Mouse (Mus musculus) cerebellum, adult 11 months (tissue): ENCODE results near the gene Hoxd8.

Experiments used
- DNase-seq: peaks from one replicate; pipeline ENCODE4 v3.0.0; 2022

The Hoxd8 gene

GRCm38 (mm10) chr2:74736688-74737577 is 32.5 kb downstream of the Hoxd8 start:
- DNase-seq = no peak

- no peak for DNase-seq
Observed at GRCm38 (mm10) chr2:74737578-74738070, 33.2 kb downstream of the Hoxd8 start.

DNA sequence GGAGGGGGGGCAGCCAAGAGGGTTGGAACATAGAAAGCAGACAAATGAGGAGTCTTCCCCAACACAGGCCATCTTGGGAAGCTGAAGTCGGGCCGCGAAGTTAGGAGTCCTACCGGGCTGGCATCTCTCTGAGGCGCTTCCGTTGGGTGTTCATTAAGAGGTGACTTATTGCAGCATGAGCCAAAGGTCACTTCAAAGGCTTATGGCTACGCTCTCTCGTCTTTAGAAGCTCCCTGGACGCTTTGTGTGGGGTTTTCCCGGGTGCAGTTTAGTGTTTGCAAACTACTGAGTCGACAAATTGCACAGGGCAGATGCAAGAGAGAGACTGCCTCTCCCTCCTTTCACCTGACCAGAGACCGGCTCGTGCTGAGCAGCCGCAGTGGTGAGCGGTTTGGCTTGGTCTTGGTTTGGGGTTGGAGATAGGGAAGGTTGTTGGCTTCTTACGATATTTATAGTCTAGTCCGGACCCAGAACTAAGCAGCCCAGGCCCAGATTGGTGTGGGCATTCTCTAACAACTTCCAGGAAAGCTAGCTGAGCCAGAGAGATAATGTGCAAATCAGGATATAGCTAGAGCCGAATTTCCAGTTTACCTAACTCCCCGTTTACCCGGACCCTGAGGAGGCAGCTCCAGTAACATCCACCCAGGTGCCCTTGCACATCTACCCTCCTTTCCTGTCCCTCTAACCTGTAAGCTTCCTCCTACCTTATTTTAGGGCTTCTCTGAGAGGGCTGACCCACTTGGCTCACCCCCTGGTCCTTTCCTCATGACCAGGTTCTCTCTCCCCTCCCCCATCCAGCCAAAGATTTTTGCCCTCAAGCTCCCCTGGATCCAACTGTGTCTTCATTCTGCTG is 34.4 kb downstream of the Hoxd8 start:
- DNase-seq = no peak

GRCm38 (mm10) chr2:74739476-74739800 is 35.0 kb downstream of the Hoxd8 start:
- DNase-seq = no peak

DNA sequence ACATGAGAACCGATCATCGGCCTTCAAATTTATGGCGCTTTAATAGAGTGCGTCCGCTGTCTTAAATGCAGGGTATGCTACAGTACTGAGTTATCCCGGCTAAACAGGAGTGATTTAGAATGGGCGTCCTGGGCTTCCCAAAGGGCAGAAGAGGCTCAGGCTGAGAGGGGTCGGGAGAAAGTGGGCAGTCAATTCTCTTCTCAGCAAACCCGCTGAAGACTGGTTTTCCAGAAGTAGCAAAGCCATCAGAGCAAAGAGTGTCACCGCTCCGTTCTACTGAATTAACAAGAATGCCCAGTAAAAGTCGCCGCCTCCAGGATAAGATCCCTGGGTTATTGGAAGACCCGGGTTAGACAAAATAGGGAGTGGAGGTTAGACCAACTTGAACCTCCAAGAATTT is 35.5 kb downstream of the Hoxd8 start:
- no peak for DNase-seq

DNA sequence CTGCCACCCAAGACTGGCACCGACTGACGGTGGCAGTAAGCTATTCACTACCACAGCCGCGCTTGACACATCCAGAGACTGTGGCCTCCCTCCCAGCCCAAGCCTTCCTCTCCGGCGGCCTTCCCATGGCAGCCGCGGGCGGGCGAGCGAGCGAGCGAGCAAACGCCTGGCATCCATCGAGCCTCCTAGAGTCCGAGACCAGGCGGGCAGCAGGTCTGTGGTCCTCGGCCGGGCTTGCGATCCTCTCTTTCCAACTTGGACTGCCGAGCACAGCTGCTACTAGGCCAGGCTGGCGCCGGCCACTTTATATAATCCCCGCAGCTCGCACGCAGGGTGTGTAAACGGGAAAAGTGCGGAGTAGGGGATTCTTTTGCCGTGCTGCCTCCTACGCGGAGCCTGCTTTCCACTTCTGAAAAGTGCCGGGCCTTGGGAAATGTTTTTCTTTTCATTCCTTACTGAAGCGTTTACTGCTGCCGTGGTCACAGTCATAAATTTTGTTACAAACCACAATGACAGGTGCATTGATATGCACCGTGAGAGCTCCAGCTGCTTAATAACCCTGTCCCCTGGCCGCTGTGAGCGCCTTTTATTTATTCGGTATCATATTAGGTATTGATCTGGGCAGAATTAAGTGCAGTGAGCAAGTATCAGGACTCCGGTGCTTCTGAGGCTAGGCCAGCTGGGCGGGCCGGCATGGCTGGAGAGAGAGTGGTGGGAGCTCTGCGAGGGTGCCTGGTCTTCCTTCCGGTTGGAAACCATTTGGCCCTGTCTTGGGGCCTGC is 36.1 kb downstream of the Hoxd8 start:
- DNase-seq = no peak

GRCm38 (mm10) chr2:74741252-74741978 is 37.0 kb downstream of the Hoxd8 start:
- DNase-seq = no peak

DNA sequence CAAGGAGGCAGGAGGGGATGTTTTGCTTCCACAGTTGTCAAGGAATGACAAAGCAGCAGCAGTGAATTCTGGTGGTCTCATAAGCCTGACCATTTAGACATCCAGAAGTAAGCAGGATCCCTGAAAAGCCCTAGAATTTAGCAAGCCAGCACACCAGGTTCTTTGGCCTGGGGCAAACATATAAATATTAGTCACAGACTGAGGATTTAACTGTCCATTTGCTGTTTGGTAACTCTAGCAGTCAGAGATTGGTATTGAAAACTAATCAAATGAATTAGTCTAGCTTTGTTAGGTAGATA is 37.5 kb downstream of the Hoxd8 start:
- DNase-seq = no peak

- no peak for DNase-seq
Observed at GRCm38 (mm10) chr2:74745540-74746297, 41.3 kb downstream of the Hoxd8 start.

- DNase-seq = no peak
Observed at GRCm38 (mm10) chr2:74746298-74746921, 42.0 kb downstream of the Hoxd8 start.

- DNase-seq = no peak
Observed at GRCm38 (mm10) chr2:74747006-74747405, 42.6 kb downstream of the Hoxd8 start.

- DNase-seq = no peak
Observed at GRCm38 (mm10) chr2:74747661-74748141, 43.3 kb downstream of the Hoxd8 start.

DNA sequence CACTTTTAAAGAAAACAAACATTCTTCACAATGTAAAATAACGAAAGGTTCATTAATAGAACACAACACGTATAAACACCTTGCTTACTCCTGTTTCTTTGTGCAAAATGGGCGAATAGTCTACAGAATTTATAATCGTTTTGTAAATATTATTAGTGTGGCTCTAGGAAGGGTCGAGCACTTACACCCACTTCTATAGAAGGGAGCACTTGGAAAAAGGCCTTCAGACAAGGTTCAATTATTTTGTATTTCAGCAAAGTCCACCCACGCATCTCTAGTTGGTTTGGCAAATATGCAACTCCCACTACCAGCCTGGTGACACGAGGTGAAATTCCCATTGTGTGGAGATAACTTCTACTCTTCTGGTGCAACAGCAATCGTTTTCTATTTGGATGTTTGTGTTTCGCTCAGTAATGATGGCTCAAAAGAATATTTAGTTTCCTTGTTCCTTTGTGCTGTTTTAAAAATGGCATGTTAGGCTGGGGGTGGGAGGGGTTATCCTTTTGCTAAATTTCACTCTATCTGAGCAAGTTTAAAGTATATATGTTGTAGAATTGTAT is 44.1 kb downstream of the Hoxd8 start:
- DNase-seq = no peak

GRCm38 (mm10) chr2:74749337-74750121 is 45.1 kb downstream of the Hoxd8 start:
- DNase-seq = no peak

GRCm38 (mm10) chr2:74750731-74751250 is 46.4 kb downstream of the Hoxd8 start:
- no peak for DNase-seq

DNA sequence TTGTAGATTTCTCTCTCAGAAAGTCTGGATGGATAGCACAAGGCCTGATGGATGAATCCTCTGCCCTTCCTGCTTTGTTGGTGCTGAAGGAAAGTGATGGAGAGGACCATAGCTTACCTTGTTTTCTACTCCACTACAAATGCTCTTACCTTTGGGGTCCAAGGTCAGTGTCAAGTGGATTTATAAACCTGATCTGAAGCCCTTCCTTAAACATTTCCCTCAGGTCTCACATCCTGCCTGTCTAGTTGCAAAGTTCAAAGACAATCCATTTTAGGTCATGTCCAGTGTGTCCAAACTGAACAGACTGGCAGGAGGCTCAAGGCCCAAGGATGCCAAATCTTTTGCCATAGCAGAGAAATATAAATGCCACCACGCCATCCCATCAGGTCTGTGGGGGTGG is 47.4 kb downstream of the Hoxd8 start:
- DNase-seq = no peak

DNA sequence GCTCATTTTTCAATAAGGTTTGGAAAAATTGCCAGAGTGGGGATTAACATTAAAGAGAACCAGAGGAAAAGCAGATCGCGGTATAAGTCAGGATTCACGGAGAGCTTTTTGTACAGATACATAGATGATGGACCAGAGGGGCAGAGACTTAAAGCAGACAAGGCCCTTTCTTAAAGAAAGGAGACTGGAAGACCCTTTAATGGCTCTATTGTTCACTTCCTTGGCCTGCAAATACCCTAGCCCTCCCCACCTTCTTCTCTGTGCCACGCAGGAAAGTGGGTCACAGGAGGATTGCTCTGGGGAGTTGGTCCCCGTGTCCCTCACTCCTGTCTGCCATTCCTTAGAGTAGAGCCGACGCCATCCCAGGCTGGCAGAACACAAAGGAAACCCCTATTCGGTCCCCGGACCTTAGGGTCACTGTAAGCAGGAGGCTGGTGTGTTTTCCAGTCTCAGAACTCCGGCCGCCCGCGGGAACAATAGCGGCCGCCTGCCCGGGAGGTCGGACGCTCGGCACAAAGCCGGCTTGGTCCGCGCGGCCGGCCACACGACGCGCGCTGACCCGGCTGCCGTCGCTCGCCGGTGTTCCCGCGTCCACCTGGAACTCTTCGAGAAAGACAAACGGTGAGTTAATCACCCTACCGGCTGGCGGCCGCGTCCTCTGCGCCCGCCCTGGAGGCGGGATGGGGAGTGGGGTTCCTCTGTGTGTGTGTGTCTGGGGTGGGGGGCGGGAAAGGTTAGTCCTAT is 48.2 kb downstream of the Hoxd8 start:
- no peak for DNase-seq

DNA sequence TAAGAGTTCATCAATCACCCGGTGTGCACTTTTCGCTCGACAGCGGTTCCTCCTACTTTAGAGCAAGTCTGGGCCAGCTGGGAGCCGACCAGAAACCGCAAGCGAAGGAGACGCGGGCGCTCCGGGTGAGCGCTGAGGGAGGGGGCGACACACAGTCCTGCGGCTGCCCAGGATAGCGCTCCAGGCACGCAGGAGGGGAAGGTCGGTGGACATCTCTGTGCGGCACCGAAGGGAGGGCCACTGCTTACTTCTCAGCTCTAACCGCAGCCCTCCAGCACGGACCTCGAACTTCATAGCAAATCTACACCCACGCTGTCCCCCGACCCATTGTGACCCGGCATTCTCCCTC is 48.7 kb downstream of the Hoxd8 start:
- no peak for DNase-seq

DNA sequence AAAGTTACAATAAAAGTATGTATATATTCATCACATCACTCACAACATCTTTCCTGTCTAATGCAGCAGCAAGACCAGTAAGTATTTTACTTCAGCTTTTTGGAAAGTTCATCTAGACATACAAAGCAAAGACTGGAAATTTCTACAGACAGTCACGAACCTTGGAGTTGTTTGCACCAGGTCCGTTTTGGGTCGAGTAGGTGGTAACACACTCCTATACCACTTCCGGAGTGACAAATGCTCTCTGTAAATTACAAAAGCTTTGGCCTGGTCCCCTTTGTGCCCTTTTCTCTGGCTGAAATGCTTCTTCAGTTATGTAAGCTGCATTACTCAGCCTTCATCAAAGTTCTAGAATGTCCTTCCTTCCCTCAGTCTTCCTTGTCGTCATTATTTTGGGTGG is 49.3 kb downstream of the Hoxd8 start:
- DNase-seq = no peak
